27 mouse cellular contexts compared by ENCODE assay signal in the genomic region with DNA sequence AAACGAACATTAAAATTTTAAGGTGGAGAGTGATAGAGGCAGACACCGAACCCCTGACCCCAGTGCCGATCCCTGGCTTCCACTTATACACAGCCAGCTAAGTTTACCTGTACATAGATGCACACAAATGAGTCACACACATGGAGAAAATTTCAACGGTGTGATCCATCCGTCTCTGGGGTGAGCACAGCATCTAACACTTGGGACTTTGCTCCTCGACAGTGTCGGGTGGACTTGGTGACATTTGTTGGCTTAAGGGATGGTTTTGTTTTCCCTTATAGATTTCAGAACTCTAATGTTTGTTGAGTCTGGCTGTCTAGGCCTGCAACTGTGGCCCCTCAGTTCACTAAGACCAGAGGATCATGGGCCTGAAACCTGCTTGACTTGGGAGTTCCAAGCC. TPM values are rescaled to one million over a fixed set of nuclear protein-coding genes. Genes with fewer than 3 reads are reported as not detected.
"Had no signal": no experiment of that assay in that cellular context is flagged by ENCODE, and none has a peak within 500 bp of the region (broad histone marks: within the 10 kb centered on the region; RNA-seq: fewer than 3 reads in every experiment).

No protein-coding gene starts in this region.

- H3K36me3 ChIP-seq: heart, embryonic 10.5 days; heart, embryonic 12.5 days; hindbrain, embryonic 10.5 days; hindbrain, embryonic 12.5 days; intestine, embryonic 15.5 days; limb, embryonic 13.5 days; limb, embryonic 15.5 days had no signal

- H3K4me2 ChIP-seq: heart, embryonic 12.5 days; hindbrain, embryonic 12.5 days; hindbrain, embryonic 14.5 days; intestine, embryonic 15.5 days; limb, embryonic 13.5 days; limb, embryonic 15.5 days had no signal

- H3K4me3 ChIP-seq: gastrocnemius, adult 2 months; heart, embryonic 10.5 days; heart, embryonic 12.5 days; hindbrain, embryonic 10.5 days; hindbrain, embryonic 12.5 days; intestine, embryonic 15.5 days; limb, embryonic 13.5 days; limb, embryonic 15.5 days had no signal

- H3K4me1 ChIP-seq: heart, embryonic 10.5 days; heart, embryonic 12.5 days; intestine, embryonic 15.5 days; limb, embryonic 13.5 days had no signal

- ATAC-seq: forebrain, postnatal 0 days; hindbrain, embryonic 16.5 days; inflammation-experienced regulatory T-cells, adult 6 months; intestine, embryonic 15.5 days; intestine, postnatal 0 days had no signal

- H3K27me3 ChIP-seq: heart, embryonic 12.5 days; hindbrain, embryonic 12.5 days; intestine, embryonic 15.5 days; limb, embryonic 13.5 days; limb, embryonic 15.5 days had no signal

- H3K9me3 ChIP-seq: heart, embryonic 10.5 days; heart, embryonic 12.5 days; hindbrain, embryonic 10.5 days; hindbrain, embryonic 12.5 days; intestine, embryonic 15.5 days; limb, embryonic 13.5 days; limb, embryonic 15.5 days had no signal

- DNase-seq: forebrain, postnatal 0 days; gastrocnemius, adult 2 months; gastrocnemius, postnatal 10 days; gastrocnemius, postnatal 25 days; heart, adult 18-20 months; heart, postnatal 10 days; heart, postnatal 4 days; kidney, adult 18-20 months; kidney, adult 8-10 months; kidney, postnatal 14 days; kidney, postnatal 36 days; layer of hippocampus, adult 9-11 months; layer of hippocampus, postnatal 36 days; left cerebral cortex, postnatal 4 days had no signal

- H3K27ac ChIP-seq: gastrocnemius, adult 2 months; heart, embryonic 10.5 days; hindbrain, embryonic 10.5 days; hindbrain, embryonic 12.5 days; hindbrain, embryonic 14.5 days; intestine, embryonic 15.5 days; limb, embryonic 13.5 days; limb, embryonic 15.5 days had no signal

- H3K9ac ChIP-seq: forebrain, postnatal 0 days; heart, embryonic 12.5 days; hindbrain, embryonic 12.5 days; hindbrain, embryonic 14.5 days; intestine, embryonic 15.5 days; limb, embryonic 13.5 days; limb, embryonic 15.5 days had no signal

RNA-seq across cellular contexts. Expression of a gene that starts 54.9 kb away (rescaled TPM):
- total RNA-seq: gastrocnemius, adult 2 months; granulocyte monocyte progenitor cell, adult 5-6 weeks; heart, postnatal 25 days had no signal
- polyA plus RNA-seq: inflammation-experienced regulatory T-cells, adult 6 months had no signal
